Mouse (Mus musculus) mouse trophoblast stem cell (cell line): Measurements from ENCODE around the gene Stox2.
"Not testable (repeated sequence)": the region's sequence is repeated elsewhere in the genome, so short reads cannot be mapped to it uniquely, and the experiment has no call there.

ENCODE experiments used
- in situ Hi-C, 2 experiments: fragments of 300-500 bp; cut with MseI, MboI; formaldehyde crosslinking; loops; 2 replicates in 1 of 2; 3 replicates in 1 of 2; pipeline ENCODE4 v1.15.1; 2025

Gene Stox2

GRCm38 (mm10) chr8:47446312-47447046 lies at the start of gene Stox2:
Stox2 (minus strand) TSS chr8:47446362.
- in situ Hi-C loops: no loop called here

DNA sequence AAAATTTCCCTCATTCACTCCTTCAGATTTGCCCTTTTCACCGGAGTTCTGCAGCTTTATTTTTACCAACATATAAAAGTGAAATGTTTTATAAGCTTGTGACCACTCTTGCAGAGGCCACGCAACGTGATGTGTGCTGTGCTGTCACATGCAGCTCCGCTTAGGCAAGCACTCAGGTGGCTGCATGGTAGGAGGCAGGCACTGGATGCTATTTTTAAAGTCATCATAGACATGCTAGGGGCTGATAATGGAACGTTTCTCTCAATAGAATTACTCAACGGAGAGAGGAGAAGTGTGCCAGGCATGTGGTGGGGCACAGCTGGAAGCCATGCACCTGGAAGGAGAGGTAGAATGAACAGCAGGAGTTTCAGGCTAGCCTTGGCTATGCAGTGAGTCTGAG lies 49.3 kb upstream of the Stox2 start:
- in situ Hi-C loops: no loop called here

DNA sequence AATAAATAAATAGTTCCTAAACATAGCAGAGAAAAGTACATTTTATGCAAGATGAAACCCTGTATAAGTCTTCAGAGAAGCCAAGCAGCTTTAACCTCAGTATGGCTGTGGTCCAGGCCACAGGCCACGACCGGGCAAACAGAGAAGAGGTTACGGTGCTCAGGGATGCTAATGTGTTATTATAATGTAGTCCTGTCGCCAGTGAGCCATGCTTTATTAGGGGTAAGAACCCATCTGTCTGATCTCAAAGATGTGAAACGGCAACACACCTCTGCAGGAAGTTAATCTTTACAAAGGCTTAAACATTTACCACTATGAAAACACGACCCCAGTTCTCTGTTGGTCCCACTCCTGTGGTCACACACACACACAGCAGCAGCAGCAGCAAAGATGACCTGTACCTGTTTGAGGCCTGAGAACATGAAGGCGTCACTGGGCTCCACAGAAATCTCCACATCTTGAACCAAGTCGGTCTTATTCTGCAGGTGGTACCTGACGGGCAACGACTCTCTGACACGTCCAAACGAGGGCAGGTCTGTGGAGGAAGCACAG lies 48.5 kb upstream of the Stox2 start:
- in situ Hi-C loops: no loop called here

- in situ Hi-C loops: no loop called here
These were observed 46.9 kb upstream of the Stox2 start for GRCm38 (mm10) chr8:47493106-47493505.

DNA sequence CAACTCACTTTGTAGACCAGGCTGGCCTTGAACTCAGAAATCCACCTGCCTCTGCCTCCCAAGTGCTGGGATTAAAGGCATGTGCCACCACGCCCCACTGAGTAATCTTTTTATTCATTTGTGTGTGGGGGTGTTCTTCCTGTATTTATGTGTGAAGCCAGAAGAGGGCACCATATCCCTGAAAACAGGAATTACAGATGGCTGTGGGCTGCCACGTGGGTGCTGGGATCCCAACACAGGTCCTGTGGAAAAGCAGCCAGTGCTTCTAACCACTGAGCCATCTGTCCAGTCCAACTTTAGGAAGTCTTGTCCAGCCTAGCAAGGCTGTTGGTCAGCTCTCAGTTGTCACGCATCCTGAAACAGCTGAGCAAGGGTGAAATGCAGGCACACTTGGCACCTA lies 41.1 kb upstream of the Stox2 start:
- in situ Hi-C loops: no loop called here

- in situ Hi-C loops: no loop called here
These were observed 36.4 kb upstream of the Stox2 start for GRCm38 (mm10) chr8:47482354-47483071.

DNA sequence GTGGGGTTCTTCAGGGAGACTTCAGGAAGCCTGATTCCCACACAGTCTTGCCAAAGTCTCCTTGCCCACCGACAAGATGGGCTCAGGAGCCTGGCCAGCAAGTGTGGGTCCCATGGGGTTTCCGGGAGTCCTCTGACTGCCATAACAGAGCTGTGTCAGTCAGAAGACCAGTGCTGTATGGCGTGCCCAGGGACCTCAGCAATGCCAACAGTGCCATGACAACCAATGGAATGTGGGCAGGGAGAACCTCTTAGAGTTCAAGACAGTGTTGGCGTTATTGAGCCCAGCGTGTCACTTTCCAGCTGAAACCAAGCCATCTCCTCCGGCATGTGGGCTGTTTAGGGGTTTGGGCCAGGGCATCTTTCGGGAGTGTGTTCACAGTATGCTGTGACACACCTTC lies 33.9 kb upstream of the Stox2 start:
- in situ Hi-C loops: no loop called here

- in situ Hi-C loops: no loop called here
These were observed 15.5 kb upstream of the Stox2 start for GRCm38 (mm10) chr8:47461650-47462049.

DNA sequence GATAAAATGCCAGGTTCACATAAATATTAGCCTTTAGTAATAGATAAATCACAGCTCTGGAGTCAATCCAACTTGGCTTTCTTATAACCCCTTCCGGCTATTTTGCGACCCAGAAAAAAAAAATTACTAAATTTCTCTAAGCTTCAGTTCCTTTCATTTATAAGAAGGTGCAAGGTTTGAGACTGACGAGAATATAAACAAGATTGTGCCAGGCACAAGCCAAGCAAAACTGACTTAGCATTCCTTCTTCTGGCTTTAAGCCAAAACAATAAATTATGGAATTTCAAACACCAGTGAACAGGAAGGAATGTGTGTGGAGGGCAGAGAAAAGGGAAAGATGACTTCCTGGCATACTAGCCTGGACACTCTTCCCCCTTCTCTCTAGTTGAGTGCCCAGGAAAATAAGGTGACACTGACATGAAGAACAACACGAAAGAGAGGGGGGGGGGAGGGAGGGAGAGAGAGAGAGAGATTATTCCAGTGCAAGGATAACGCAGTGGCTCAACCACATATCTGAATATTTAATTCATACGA lies 13.1 kb upstream of the Stox2 start:
- in situ Hi-C loops: no loop called here

DNA sequence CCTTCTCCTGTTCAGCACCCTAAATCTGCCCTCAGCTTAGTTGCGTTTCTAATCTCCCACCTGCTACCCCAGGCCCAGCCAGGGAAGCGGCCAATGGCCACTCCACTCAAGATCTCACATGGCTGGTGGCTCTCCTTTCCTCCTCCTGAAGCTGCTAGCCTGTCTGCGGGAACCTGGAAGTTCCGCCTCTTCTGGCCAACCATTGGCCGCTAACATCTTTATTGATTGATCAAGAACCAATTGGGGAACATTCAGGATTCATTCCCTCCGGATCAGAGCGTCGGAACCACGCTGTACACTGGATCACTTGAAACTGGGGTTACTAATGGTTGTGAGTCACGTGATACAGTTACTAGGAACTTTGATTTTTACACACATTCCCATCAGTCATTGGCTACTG lies 12.4 kb upstream of the Stox2 start:
- in situ Hi-C loops: no loop called here

DNA sequence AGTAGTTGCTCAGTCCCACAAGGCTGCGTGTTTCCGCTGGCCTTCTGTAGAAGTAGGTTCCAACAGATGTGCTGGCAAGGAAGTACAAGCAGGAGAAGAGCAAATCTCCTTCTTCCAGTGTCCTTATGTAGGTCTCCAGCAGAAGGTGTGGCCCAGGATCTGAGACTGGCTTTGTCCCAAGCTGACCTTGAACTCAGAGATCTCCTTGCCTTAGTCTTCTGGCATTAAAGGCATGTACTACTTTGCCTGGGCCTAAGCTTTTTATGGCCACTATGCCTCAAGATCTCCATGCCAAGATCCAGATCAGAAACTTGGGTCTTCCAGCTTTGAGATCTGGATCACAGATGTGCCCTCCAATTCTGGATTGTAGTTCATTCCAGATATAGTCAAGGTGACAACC lies 3.0 kb upstream of the Stox2 start:
- in situ Hi-C loops: not testable (repeated sequence)

DNA sequence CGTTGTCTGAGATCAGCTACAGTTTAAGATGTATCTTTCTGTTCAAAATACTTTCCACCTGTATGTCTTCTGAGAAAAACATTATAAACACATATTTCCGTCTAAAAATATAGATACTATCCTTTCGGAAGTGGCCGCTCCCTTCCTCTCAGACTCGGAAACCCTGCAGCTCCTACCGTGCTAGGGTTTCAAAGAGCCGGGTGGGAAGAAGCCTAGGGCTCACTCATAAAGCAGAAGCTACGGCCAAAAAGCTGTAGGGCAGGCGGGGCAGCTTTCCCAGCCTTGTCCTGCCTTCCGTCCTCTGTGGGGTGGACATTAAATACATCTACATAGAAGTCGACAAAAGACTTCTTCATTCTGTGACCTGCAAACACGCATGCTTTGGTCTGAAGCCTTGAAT lies 6.9 kb downstream of the Stox2 start:
- in situ Hi-C loops: no loop called here

- in situ Hi-C loops: no loop called here
These were observed 8.2 kb downstream of the Stox2 start for GRCm38 (mm10) chr8:47437976-47438375.

DNA sequence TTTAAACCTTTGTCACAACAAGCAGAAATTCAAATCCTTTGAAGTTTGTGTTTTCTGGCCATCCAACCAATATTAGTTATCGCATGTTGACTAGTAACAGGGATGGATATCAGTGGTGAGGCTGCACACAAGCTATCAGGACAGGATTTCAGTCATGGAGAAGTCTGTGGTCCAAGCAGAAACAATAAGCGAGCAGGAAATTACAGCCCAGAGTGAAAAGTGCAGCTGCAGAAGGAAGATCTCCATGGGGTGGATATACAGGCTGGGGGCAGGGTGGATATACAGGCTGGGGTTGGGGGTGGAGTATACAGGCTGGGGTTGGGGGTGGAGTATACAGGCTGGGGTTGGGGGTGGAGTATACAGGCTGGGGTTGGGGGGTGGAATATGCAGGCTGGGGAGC lies 10.3 kb downstream of the Stox2 start:
- in situ Hi-C loops: no loop called here

DNA sequence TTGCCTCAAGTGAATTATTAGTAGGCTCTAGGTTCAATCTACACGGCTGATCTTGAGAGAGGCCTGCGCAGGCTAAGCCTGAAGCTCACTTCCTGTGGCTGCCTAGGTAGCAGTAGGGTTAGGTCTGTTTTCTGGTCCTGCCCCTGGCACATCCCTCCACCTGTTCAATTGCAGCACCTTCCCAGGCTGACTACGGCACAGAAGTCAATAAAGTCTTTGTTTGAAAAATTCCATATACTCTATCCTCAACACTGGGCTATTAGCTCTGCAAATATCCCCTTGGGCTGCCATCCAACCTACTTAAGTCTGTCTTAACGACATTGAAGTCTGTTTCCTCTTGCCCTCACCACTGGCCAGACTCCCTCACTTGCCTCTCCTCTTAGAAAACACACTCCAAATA lies 10.8 kb downstream of the Stox2 start:
- in situ Hi-C loops: no loop called here

DNA sequence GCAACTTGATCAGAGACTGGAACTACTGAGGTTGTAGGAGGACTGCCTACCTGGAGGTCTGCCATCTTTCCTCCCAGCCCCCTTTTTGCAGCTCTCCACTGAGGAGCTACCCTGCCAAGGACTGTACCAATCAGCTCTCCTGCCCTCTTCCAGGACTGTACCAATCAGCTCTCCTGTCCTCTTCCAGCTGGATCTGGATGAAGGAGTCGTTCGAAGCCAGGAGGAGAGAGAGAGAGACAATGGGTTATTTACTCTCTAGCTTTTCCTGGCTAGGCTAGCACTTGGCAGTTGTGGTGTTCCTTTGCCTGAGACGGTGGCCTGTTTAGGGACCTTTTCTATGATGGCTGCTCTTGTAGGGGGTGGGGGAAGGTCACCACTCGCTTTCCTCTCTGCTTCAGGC lies 14.9 kb downstream of the Stox2 start:
- in situ Hi-C loops: no loop called here

DNA sequence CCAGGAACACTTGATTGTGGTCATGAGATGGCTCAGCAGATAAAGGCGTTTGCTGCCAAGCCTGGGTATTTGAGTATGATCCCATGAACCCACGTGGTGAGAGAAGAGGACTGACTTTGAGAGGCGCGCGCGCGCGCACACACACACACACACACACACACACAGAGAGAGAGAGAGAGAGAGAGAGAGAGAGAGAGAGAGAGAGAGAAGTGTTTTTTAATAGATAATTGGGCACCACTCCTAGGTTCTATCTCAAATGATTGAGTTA lies 32.0 kb downstream of the Stox2 start:
- in situ Hi-C loops: not testable (repeated sequence)

- in situ Hi-C loops: no loop called here
These were observed 32.5 kb downstream of the Stox2 start for GRCm38 (mm10) chr8:47413524-47414257.

GRCm38 (mm10) chr8:47412696-47413523 lies 33.3 kb downstream of the Stox2 start:
- in situ Hi-C loops: no loop called here

GRCm38 (mm10) chr8:47411994-47412695 lies 34.0 kb downstream of the Stox2 start:
- in situ Hi-C loops: no loop called here

- in situ Hi-C loops: no loop called here
These were observed 34.8 kb downstream of the Stox2 start for GRCm38 (mm10) chr8:47411321-47411720.
